Mouse (Mus musculus): Measurements from ENCODE around the gene Catsperg1.
"Not testable (repeated sequence)": the region's sequence is repeated elsewhere in the genome, so short reads cannot be mapped to it uniquely, and the experiment has no call there.

- not testable (repeated sequence) for TF ChIP-seq CTCF, EP300 (IDR thresholded peaks at IDR 0.05; ENCODE audit: low read depth)
Measured at GRCm38 (mm10) chr7:29139237-29139636, 74.6 kb downstream of the Catsperg1 start.

Data from heart, postnatal 0 days (tissue).